Mouse (Mus musculus) intestine, postnatal 0 days (tissue): ENCODE results near the gene Oas2. TPM values are rescaled to one million over a fixed set of nuclear protein-coding genes. Genes with fewer than 3 reads are reported as not detected.

Experiments
- ATAC-seq: fragments of 200-750 bp; cut with Nextera tagmentation; 2 replicates; pipeline ENCODE4 v1.8.0; 2017; ENCODE audit warnings: mild to moderate bottlenecking, moderate TSS enrichment, moderate library complexity
- H3K27ac ChIP-seq: fragments of 300-500 bp; sonication (generic); 2 replicates; pipeline ENCODE4 v1.5.1; 2014; ENCODE audit warnings: mild to moderate bottlenecking, low read depth, low read length, moderate library complexity
- H3K27me3 ChIP-seq: fragments of 300-500 bp; sonication (generic); replicated peaks from 2 replicates; pipeline ENCODE4 v1.6.1; 2014; ENCODE audit warnings: low read length, mixed read lengths; ENCODE audit not compliant: control insufficient read depth, insufficient read depth
- H3K36me3 ChIP-seq: fragments of 300-500 bp; sonication (generic); 2 replicates; pipeline ENCODE4 v1.6.1; 2014; ENCODE audit warnings: mild to moderate bottlenecking, moderate library complexity; ENCODE audit not compliant: control insufficient read depth, insufficient read depth
- H3K4me1 ChIP-seq: fragments of 300-500 bp; sonication (generic); replicated peaks from 2 replicates; pipeline ENCODE4 v1.6.1; 2014; ENCODE audit warnings: antibody characterized with exemption, low read length, mixed read lengths; ENCODE audit not compliant: control insufficient read depth, insufficient read depth
- H3K4me2 ChIP-seq: fragments of 300-500 bp; sonication (generic); replicated peaks from 2 replicates; pipeline ENCODE4 v1.6.1; 2014; ENCODE audit warnings: low read depth, mild to moderate bottlenecking, moderate library complexity
- H3K4me3 ChIP-seq: fragments of 300-500 bp; sonication (generic); 2 replicates; pipeline ENCODE4 v1.5.1; 2014; ENCODE audit warnings: low read depth, low read length
- H3K9ac ChIP-seq: fragments of 300-500 bp; sonication (generic); 2 replicates; pipeline ENCODE4 v1.6.1; 2014; ENCODE audit warnings: mild to moderate bottlenecking, low read depth, low read length
- H3K9me3 ChIP-seq: fragments of 300-500 bp; sonication (generic); 2 replicates; pipeline ENCODE4 v1.6.1; 2016; ENCODE audit warnings: mixed run types; ENCODE audit not compliant: control insufficient read depth
- CTCF ChIP-seq: sonication (generic); IDR thresholded peaks from 2 replicates; pipeline ENCODE4 v1.5.1; 2016; ENCODE audit warnings: low read depth, mild to moderate bottlenecking, control low read depth, antibody characterized with exemption, moderate library complexity
- WGBS: fragments of 180-500 bp; shearing (Covaris S2); extraction: QIAGEN DNeasy Blood & Tissue Kit; methylation state at CpG from one replicate; pipeline ENCODE4 v1.1.7; 2014; 5-methylcytosine and 5-hydroxymethylcytosine counted together
- polyA plus RNA-seq: library from polyadenylated mRNA; unstranded; fragments of >200 nt; fragmentation: Nextera tagmentation; extraction: Ambion mirVana; gene quantifications from 2 replicates; pipeline ENCODE4 v1.2.1, GENCODE M21; 2015

The Oas2 gene
- polyA plus RNA-seq, 1 experiment from 2014 or later: 0.23 TPM

- Histone ChIP-seq H3K27ac (no peak overlapping the region), H3K9ac (no peak overlapping the region), H3K27me3 (no peaks in the 10 kb centered on the region; the same call in 1 of the 2 replicates), H3K4me1 (no peaks in the 10 kb centered on the region), H3K4me2 (no peak overlapping the region), H3K36me3 (no peaks in the 10 kb centered on the region), H3K9me3 (no peaks in the 10 kb centered on the region), H3K4me3 (no peak overlapping the region)
- 100% methylated on average over 1 of the region's 1 CpGs for WGBS
- TF ChIP-seq CTCF: peak; percentile 26; the same call in 1 of the 2 replicates
- no peak for ATAC-seq
Observed at GRCm38 (mm10) chr5:120781646-120782045, 32.0 kb upstream of the Oas2 start.

- Histone ChIP-seq H3K9ac (no peak overlapping the region), H3K27ac (no peak overlapping the region), H3K4me3 (no peak overlapping the region), H3K9me3 (no peaks in the 10 kb centered on the region), H3K27me3 (no peaks in the 10 kb centered on the region; the same call in 1 of the 2 replicates), H3K4me1 (no peaks in the 10 kb centered on the region), H3K4me2 (no peak overlapping the region), H3K36me3 (no peaks in the 10 kb centered on the region)
- no peak for ATAC-seq
- 39% methylated on average over 3 of the region's 3 CpGs for WGBS
- no peak for TF ChIP-seq CTCF
Observed at GRCm38 (mm10) chr5:120779922-120780321, 30.3 kb upstream of the Oas2 start.

GRCm38 (mm10) chr5:120778941-120779340 lies 29.3 kb upstream of the Oas2 start:
- Histone ChIP-seq H3K36me3 (no peaks in the 10 kb centered on the region), H3K27me3 (no peaks in the 10 kb centered on the region; the same call in 1 of the 2 replicates), H3K4me2 (no peak overlapping the region), H3K4me3 (no peak overlapping the region), H3K9me3 (no peaks in the 10 kb centered on the region), H3K9ac (no peak overlapping the region), H3K4me1 (no peaks in the 10 kb centered on the region), H3K27ac (no peak overlapping the region)
- WGBS: 56% methylated on average over 2 of the region's 2 CpGs
- TF ChIP-seq CTCF: no peak
- no peak for ATAC-seq

- no peak within 1 kb of the TSS for H3K27ac ChIP-seq
- no peaks in the 10 kb centered on the region for H3K36me3 ChIP-seq
- H3K4me3 ChIP-seq: no peak within 1 kb of the TSS
- no peak for TF ChIP-seq CTCF
- peak; percentile 48 for ATAC-seq
- no peak within 1 kb of the TSS for H3K9ac ChIP-seq
- H3K27me3 ChIP-seq: no peaks in the 10 kb centered on the region; the same call in 1 of the 2 replicates
- no peaks in the 10 kb centered on the region for H3K4me1 ChIP-seq
- H3K4me2 ChIP-seq: peak within 1 kb of the TSS; percentile 44; the same call in 1 of the 2 replicates
- no peaks in the 10 kb centered on the region for H3K9me3 ChIP-seq
- 45% methylated on average over 9 of the region's 9 CpGs for WGBS
Observed at GRCm38 (mm10) chr5:120777478-120777877, 27.8 kb upstream of the Oas2 start, which contains the start of gene Oas3. Oas3 (minus strand) TSS chr5:120777661.

GRCm38 (mm10) chr5:120776801-120777200 lies 27.1 kb upstream of the Oas2 start:
- H3K4me2 ChIP-seq: 0 out of 2 replicates have a peak overlapping the region, but pooled peaks have one; percentile 44
- 77% methylated on average over 5 of the region's 5 CpGs for WGBS

GRCm38 (mm10) chr5:120775287-120775985 lies 25.8 kb upstream of the Oas2 start:
- no peak overlapping the region for H3K4me3 ChIP-seq
- no peak overlapping the region for H3K27ac ChIP-seq
- TF ChIP-seq CTCF: no peak
- no peak overlapping the region for H3K9ac ChIP-seq
- no peaks in the 10 kb centered on the region for H3K4me1 ChIP-seq
- H3K9me3 ChIP-seq: no peaks in the 10 kb centered on the region
- no peaks in the 10 kb centered on the region for H3K36me3 ChIP-seq
- no peaks in the 10 kb centered on the region for H3K27me3 ChIP-seq
- no peak overlapping the region for H3K4me2 ChIP-seq
- no peak for ATAC-seq
- WGBS: 55% methylated on average over 14 of the region's 14 CpGs

More at GRCm38 (mm10) chr5:120776801-120777200, 27.1 kb upstream of the Oas2 start:
- no peak for TF ChIP-seq CTCF
- no peak overlapping the region for H3K27ac ChIP-seq
- H3K4me1 ChIP-seq: no peaks in the 10 kb centered on the region
- no peak for ATAC-seq
- no peaks in the 10 kb centered on the region for H3K9me3 ChIP-seq
- H3K9ac ChIP-seq: no peak overlapping the region
- no peak overlapping the region for H3K4me3 ChIP-seq
- H3K27me3 ChIP-seq: no peaks in the 10 kb centered on the region
- no peaks in the 10 kb centered on the region for H3K36me3 ChIP-seq
